Mouse (Mus musculus) layer of hippocampus, adult 2 months (tissue): Measurements from ENCODE around the gene Slc22a23. TPM values are rescaled to one million over a fixed set of nuclear protein-coding genes. Genes with fewer than 3 reads are reported as not detected.
A peak's percentile ranks its signal among the peaks of the same experiment; 100 is the strongest.

Experiments used
- DNase-seq, 2 experiments: peaks; one replicate each; pipeline ENCODE4 v3.0.0; 2022; ENCODE audit warnings: low spot score in 2 of 2
- H3K27ac ChIP-seq: fragments of 200-600 bp; 2 replicates; pipeline ENCODE4 v1.8.1; 2022
- H3K4me3 ChIP-seq: fragments of 200-600 bp; 2 replicates; pipeline ENCODE4 v1.8.1; 2022; ENCODE audit warnings: mild to moderate bottlenecking
- CTCF ChIP-seq: fragments of 200-600 bp; conservative IDR thresholded peaks from 2 replicates; pipeline ENCODE4 v1.8.1; 2022; ENCODE audit warnings: antibody characterized with exemption, mild to moderate bottlenecking, moderate library complexity
- total RNA-seq, 2 experiments: library from RNA; stranded (reverse); gene quantifications; 2 replicates each; pipeline ENCODE4 v1.2.3; 2021

Gene Slc22a23
- total RNA-seq, 2 experiments from 2014 or later = 31.6 to 34.8 TPM

DNA sequence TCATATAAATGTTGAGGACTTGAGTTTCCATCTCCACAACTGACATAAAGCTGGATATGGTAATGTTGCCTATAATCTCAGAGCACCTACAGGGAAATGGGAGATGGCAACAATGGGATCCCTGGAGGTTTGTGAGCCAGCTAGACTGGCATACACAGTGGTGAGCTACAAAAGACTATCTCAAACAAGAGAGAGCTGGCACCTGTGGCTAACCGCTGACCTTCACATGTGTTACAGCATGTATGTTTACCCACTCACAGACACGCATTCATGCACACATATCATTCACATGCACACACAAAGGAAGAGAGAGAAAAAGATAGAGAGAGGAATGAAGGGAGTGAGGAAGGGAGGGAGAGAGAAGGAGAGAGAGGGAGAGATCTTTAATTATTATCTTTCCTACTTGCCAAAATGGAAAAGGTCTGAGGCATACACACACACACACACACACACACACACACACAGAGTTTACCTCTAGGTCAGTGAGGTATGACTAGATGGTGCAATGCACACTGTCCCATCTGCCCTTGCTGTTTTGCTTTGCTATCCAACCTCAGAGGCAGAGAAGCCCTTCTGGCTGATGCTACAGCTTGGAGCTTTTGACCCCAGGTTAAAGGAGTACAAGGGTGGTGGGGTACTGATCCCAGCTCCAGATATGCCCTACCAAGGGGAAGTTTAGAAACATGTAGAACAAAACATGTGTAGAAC is 38.9 kb downstream of the Slc22a23 start:
- H3K27ac ChIP-seq = no peak overlapping the region
- H3K4me3 ChIP-seq = no peak overlapping the region
- no peak for TF ChIP-seq CTCF
- DNase-seq = no peak

GRCm38 (mm10) chr13:34304896-34305295 is 40.1 kb downstream of the Slc22a23 start:
- no peak overlapping the region for H3K4me3 ChIP-seq
- no peak for DNase-seq
- no peak overlapping the region for H3K27ac ChIP-seq
- no peak for TF ChIP-seq CTCF

DNA sequence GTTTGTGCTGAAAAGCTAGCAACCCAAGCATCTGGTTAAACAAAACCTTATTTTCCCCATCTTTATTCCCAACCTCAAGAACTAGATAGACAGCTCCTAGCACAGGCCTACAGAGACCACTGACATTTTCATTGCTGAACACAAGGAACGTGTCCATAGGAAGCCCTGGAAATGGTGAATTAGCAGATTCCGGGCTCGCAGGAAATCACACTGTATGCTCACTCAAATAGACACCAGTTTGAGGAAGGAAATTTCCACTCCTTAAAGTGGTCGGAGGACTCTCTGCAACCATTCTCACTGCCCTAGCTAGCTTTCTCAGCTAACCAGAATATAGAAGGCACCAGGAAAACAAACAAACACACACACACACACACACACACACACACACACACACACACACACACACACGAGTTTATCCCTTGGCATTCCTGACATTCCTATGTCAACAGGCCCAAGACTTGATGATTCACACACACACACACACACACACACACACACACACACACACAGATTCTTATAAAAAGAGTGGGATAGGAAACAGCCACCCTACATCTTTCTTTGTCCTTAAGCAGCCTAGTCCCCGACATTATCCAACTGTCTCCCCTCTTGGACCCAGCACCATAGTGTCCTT is 41.5 kb downstream of the Slc22a23 start:
- no peak overlapping the region for H3K27ac ChIP-seq
- no peak overlapping the region for H3K4me3 ChIP-seq
- DNase-seq = no peak
- no peak for TF ChIP-seq CTCF

DNA sequence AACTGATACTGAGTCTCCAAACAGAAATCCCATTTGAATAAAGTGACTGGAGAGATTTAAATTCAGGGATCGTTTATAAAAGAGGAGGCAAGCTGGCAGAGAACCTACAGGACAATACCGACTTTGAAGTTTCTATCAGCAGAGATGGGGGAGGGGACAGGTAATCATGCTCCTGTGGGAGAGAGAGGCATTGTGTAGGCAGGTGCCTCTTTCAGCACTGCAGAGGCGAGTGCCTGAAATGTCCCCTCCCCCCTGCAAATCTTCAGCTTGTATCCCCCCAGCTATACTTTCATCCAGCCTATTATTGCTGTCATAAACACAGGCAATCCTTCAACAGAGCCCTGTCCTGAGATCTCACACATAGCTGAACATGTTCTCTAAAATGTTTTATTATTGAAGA is 43.4 kb downstream of the Slc22a23 start:
- no peak overlapping the region for H3K27ac ChIP-seq
- no peak for TF ChIP-seq CTCF
- DNase-seq = no peak
- no peak overlapping the region for H3K4me3 ChIP-seq

GRCm38 (mm10) chr13:34299351-34300333 is 45.3 kb downstream of the Slc22a23 start:
- Histone ChIP-seq H3K4me3 (no peak overlapping the region), H3K27ac (no peak overlapping the region)
- peak; percentile 65 for TF ChIP-seq CTCF
- DNase-seq = no peak

GRCm38 (mm10) chr13:34298674-34299073 is 46.3 kb downstream of the Slc22a23 start:
- no peak for DNase-seq
- no peak overlapping the region for H3K4me3 ChIP-seq
- TF ChIP-seq CTCF = no peak
- no peak overlapping the region for H3K27ac ChIP-seq

DNA sequence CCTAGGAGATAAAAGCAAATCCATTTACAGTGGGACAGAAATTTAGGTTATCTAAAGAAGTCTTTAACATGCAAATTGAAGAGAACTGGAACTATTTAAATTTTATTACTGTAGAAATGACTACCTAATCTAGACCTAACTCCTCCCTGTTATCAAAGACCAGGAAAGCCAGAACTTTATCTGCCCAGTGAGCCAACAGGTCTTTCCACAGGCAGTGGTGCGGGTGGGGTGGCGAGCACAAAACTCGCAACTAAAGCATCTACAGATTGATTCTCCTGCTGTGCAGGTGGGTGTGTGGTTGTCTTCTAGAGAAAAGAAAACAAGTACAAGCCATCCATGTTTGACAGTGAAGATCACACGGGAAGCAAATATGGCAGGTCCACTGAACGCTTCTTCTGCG is 46.9 kb downstream of the Slc22a23 start:
- H3K27ac ChIP-seq = no peak overlapping the region
- no peak overlapping the region for H3K4me3 ChIP-seq
- TF ChIP-seq CTCF = no peak
- no peak for DNase-seq

DNA sequence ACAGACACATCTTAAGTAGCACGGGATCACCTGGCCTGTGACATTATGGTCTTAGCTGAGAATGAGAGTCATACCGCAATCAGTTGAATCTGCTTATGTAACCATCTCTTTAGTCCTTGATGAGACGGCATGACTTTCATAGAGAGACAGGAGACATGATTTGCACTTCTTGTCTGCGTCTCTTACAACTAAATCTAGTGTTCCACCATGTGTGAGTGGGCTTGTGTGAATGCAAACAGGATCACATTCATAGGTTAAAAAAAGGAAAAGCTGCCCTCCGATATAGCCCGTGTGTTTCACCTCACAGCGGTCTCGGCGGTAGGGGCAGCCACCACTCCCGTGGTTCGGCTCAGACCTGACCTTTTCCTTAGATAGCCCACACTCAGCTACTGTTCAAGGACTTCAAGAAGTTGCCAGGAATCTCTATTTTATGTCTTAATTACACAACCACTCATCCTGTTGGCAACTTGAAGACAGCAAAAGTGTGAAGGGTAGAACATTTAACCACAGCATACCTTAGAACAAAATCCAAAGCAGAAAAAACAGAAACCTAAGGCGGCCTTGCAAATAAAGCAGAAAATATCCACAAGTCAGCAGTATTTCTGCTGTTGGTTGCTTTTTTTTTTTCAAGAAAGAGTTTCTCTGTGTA is 49.1 kb downstream of the Slc22a23 start:
- DNase-seq = no peak
- H3K4me3 ChIP-seq = no peak overlapping the region
- no peak for TF ChIP-seq CTCF
- peak overlapping the region; percentile 15; the same call in 1 of the 2 replicates for H3K27ac ChIP-seq

DNA sequence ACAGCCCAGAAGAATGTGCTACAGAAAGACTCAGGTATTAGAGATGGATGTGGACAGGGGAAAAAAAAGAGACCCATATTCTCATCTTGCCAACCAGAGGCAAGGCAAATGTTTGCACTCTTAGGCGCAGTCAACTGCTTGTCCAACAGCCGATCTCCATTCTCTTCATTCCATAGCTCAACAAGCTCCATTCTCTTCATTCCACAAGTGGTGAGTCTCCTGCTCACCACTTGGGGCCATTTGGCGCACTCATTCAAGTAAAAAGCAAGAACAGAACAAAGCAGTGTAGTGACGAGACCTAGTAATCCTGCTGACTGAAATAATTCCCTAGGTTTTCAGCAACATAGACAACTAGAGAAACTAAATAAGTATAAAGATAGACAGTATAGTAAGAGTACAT is 50.8 kb downstream of the Slc22a23 start:
- peak; percentile 52 for TF ChIP-seq CTCF
- Histone ChIP-seq H3K4me3 (no peak overlapping the region), H3K27ac (no peak overlapping the region)
- DNase-seq = no peak

- TF ChIP-seq CTCF = no peak
- no peak for DNase-seq
Observed at GRCm38 (mm10) chr13:34292042-34292441, 52.9 kb downstream of the Slc22a23 start.

GRCm38 (mm10) chr13:34290346-34290745 is 54.6 kb downstream of the Slc22a23 start:
- no peak for DNase-seq
- no peak for TF ChIP-seq CTCF
- no peak overlapping the region for H3K27ac ChIP-seq

More at GRCm38 (mm10) chr13:34292042-34292441, 52.9 kb downstream of the Slc22a23 start:
- Histone ChIP-seq H3K4me3 (no peak overlapping the region), H3K27ac (no peak overlapping the region)

GRCm38 (mm10) chr13:34289567-34289966 is 55.4 kb downstream of the Slc22a23 start:
- no peak for TF ChIP-seq CTCF
- H3K27ac ChIP-seq = no peak overlapping the region
- no peak for DNase-seq
- H3K4me3 ChIP-seq = no peak overlapping the region

More at GRCm38 (mm10) chr13:34290346-34290745, 54.6 kb downstream of the Slc22a23 start:
- H3K4me3 ChIP-seq = no peak overlapping the region
